Mouse (Mus musculus): ENCODE results near the gene Scamp3. TPM values are rescaled to one million over a fixed set of nuclear protein-coding genes. Genes with fewer than 3 reads are reported as not detected.

Gene Scamp3
- 7.7 TPM for polyA plus RNA-seq (2014; fragmentation: Illumina TruSeq; extraction: RNeasy Lipid Tissue Mini Kit (QIAGEN cat#74804); ENCODE audit: low read depth, low replicate concordance)

GRCm38 (mm10) chr3:89177242-89178106, at the start of gene Scamp3:
Gene Scamp3, plus strand, starts transcription at chr3:89177473.

GRCm38 (mm10) chr3:89135958-89136357, 41.3 kb upstream of the Scamp3 start, which contains the start of gene Pklr:
Gene Pklr, plus strand, starts transcription at chr3:89136142.

GRCm38 (mm10) chr3:89159616-89160344, 17.5 kb upstream of the Scamp3 start, which contains the start of gene Hcn3:
Gene Hcn3, minus strand, starts transcription at chr3:89160196.

GRCm38 (mm10) chr3:89164506-89165267, 12.6 kb upstream of the Scamp3 start, which contains the start of gene Clk2:
Gene Clk2, plus strand, starts transcription at chr3:89164795.

GRCm38 (mm10) chr3:89183058-89183958, 6.0 kb downstream of the Scamp3 start, which contains the start of gene Fam189b:
Gene Fam189b, plus strand, starts transcription at chr3:89183143.

GRCm38 (mm10) chr3:89202253-89203141, 25.2 kb downstream of the Scamp3 start, which contains the start of gene Gba:
Gene Gba, plus strand, starts transcription at chr3:89202928.

GRCm38 (mm10) chr3:89214681-89215411, 37.6 kb downstream of the Scamp3 start, which contains the start of gene Thbs3:
Gene Thbs3, plus strand, starts transcription at chr3:89215180.

GRCm38 (mm10) chr3:89226900-89227299, 49.6 kb downstream of the Scamp3 start, which contains the start of gene Mtx1:
Gene Mtx1, minus strand, starts transcription at chr3:89227088.

GRCm38 (mm10) chr3:89228836-89229235, 51.6 kb downstream of the Scamp3 start, which contains the start of gene Muc1:
Gene Muc1, plus strand, starts transcription at chr3:89229057.

Other genes with a start within 250 kb of the Scamp3 start
- 40.4 TPM for gene Ash1l, start 226.9 kb upstream of the Scamp3 start, polyA plus RNA-seq (2014; fragmentation: Illumina TruSeq; extraction: RNeasy Lipid Tissue Mini Kit (QIAGEN cat#74804); ENCODE audit: low read depth, low replicate concordance)
- 106 TPM for gene Dap3, start 226.3 kb upstream of the Scamp3 start, polyA plus RNA-seq (2014; fragmentation: Illumina TruSeq; extraction: RNeasy Lipid Tissue Mini Kit (QIAGEN cat#74804); ENCODE audit: low read depth, low replicate concordance)
- gene Rusc1, start 84.2 kb upstream of the Scamp3 start, polyA plus RNA-seq (2014; fragmentation: Illumina TruSeq; extraction: RNeasy Lipid Tissue Mini Kit (QIAGEN cat#74804); ENCODE audit: low read depth, low replicate concordance) = 5.8 TPM
- not detected for gene Gm43738, start 76.4 kb upstream of the Scamp3 start, polyA plus RNA-seq (2014; fragmentation: Illumina TruSeq; extraction: RNeasy Lipid Tissue Mini Kit (QIAGEN cat#74804); ENCODE audit: low read depth, low replicate concordance)
- 6.4 TPM for gene Fdps, start 75.5 kb upstream of the Scamp3 start, polyA plus RNA-seq (2014; fragmentation: Illumina TruSeq; extraction: RNeasy Lipid Tissue Mini Kit (QIAGEN cat#74804); ENCODE audit: low read depth, low replicate concordance)
- gene Pklr, start 41.3 kb upstream of the Scamp3 start, polyA plus RNA-seq (2014; fragmentation: Illumina TruSeq; extraction: RNeasy Lipid Tissue Mini Kit (QIAGEN cat#74804); ENCODE audit: low read depth, low replicate concordance) = 10.3 TPM
- not detected for gene Hcn3, start 17.3 kb upstream of the Scamp3 start, polyA plus RNA-seq (2014; fragmentation: Illumina TruSeq; extraction: RNeasy Lipid Tissue Mini Kit (QIAGEN cat#74804); ENCODE audit: low read depth, low replicate concordance)
- gene Clk2, start 12.7 kb upstream of the Scamp3 start, polyA plus RNA-seq (2014; fragmentation: Illumina TruSeq; extraction: RNeasy Lipid Tissue Mini Kit (QIAGEN cat#74804); ENCODE audit: low read depth, low replicate concordance) = 6.5 TPM
- gene Fam189b, start 5.7 kb downstream of the Scamp3 start, polyA plus RNA-seq (2014; fragmentation: Illumina TruSeq; extraction: RNeasy Lipid Tissue Mini Kit (QIAGEN cat#74804); ENCODE audit: low read depth, low replicate concordance) = not detected
- 10.7 TPM for gene Gba, start 25.5 kb downstream of the Scamp3 start, polyA plus RNA-seq (2014; fragmentation: Illumina TruSeq; extraction: RNeasy Lipid Tissue Mini Kit (QIAGEN cat#74804); ENCODE audit: low read depth, low replicate concordance)
- 0.73 TPM for gene Thbs3, start 37.7 kb downstream of the Scamp3 start, polyA plus RNA-seq (2014; fragmentation: Illumina TruSeq; extraction: RNeasy Lipid Tissue Mini Kit (QIAGEN cat#74804); ENCODE audit: low read depth, low replicate concordance)
- gene Mtx1, start 49.6 kb downstream of the Scamp3 start, polyA plus RNA-seq (2014; fragmentation: Illumina TruSeq; extraction: RNeasy Lipid Tissue Mini Kit (QIAGEN cat#74804); ENCODE audit: low read depth, low replicate concordance) = 50.1 TPM
- 9.3 TPM for gene Muc1, start 51.6 kb downstream of the Scamp3 start, polyA plus RNA-seq (2014; fragmentation: Illumina TruSeq; extraction: RNeasy Lipid Tissue Mini Kit (QIAGEN cat#74804); ENCODE audit: low read depth, low replicate concordance)
- gene Krtcap2, start 68.5 kb downstream of the Scamp3 start, polyA plus RNA-seq (2014; fragmentation: Illumina TruSeq; extraction: RNeasy Lipid Tissue Mini Kit (QIAGEN cat#74804); ENCODE audit: low read depth, low replicate concordance) = 27.7 TPM
- not detected for gene Trim46, start 68.8 kb downstream of the Scamp3 start, polyA plus RNA-seq (2014; fragmentation: Illumina TruSeq; extraction: RNeasy Lipid Tissue Mini Kit (QIAGEN cat#74804); ENCODE audit: low read depth, low replicate concordance)
- gene Dpm3, start 81.9 kb downstream of the Scamp3 start, polyA plus RNA-seq (2014; fragmentation: Illumina TruSeq; extraction: RNeasy Lipid Tissue Mini Kit (QIAGEN cat#74804); ENCODE audit: low read depth, low replicate concordance) = not detected
- 10.2 TPM for gene Slc50a1, start 93.1 kb downstream of the Scamp3 start, polyA plus RNA-seq (2014; fragmentation: Illumina TruSeq; extraction: RNeasy Lipid Tissue Mini Kit (QIAGEN cat#74804); ENCODE audit: low read depth, low replicate concordance)
- 8.2 TPM for gene Efna1, start 103.7 kb downstream of the Scamp3 start, polyA plus RNA-seq (2014; fragmentation: Illumina TruSeq; extraction: RNeasy Lipid Tissue Mini Kit (QIAGEN cat#74804); ENCODE audit: low read depth, low replicate concordance)
- gene Efna3, start 145.5 kb downstream of the Scamp3 start, polyA plus RNA-seq (2014; fragmentation: Illumina TruSeq; extraction: RNeasy Lipid Tissue Mini Kit (QIAGEN cat#74804); ENCODE audit: low read depth, low replicate concordance) = not detected
- gene Efna4, start 160.6 kb downstream of the Scamp3 start, polyA plus RNA-seq (2014; fragmentation: Illumina TruSeq; extraction: RNeasy Lipid Tissue Mini Kit (QIAGEN cat#74804); ENCODE audit: low read depth, low replicate concordance) = not detected
- gene Adam15, start 172.5 kb downstream of the Scamp3 start, polyA plus RNA-seq (2014; fragmentation: Illumina TruSeq; extraction: RNeasy Lipid Tissue Mini Kit (QIAGEN cat#74804); ENCODE audit: low read depth, low replicate concordance) = 4.4 TPM
- gene Dcst2, start 184.5 kb downstream of the Scamp3 start, polyA plus RNA-seq (2014; fragmentation: Illumina TruSeq; extraction: RNeasy Lipid Tissue Mini Kit (QIAGEN cat#74804); ENCODE audit: low read depth, low replicate concordance) = not detected
- not detected for gene Dcst1, start 187.8 kb downstream of the Scamp3 start, polyA plus RNA-seq (2014; fragmentation: Illumina TruSeq; extraction: RNeasy Lipid Tissue Mini Kit (QIAGEN cat#74804); ENCODE audit: low read depth, low replicate concordance)
- gene Zbtb7b, start 217.3 kb downstream of the Scamp3 start, polyA plus RNA-seq (2014; fragmentation: Illumina TruSeq; extraction: RNeasy Lipid Tissue Mini Kit (QIAGEN cat#74804); ENCODE audit: low read depth, low replicate concordance) = 2.8 TPM
- 1.6 TPM for gene Lenep, start 225.3 kb downstream of the Scamp3 start, polyA plus RNA-seq (2014; fragmentation: Illumina TruSeq; extraction: RNeasy Lipid Tissue Mini Kit (QIAGEN cat#74804); ENCODE audit: low read depth, low replicate concordance)
- gene Flad1, start 234.4 kb downstream of the Scamp3 start, polyA plus RNA-seq (2014; fragmentation: Illumina TruSeq; extraction: RNeasy Lipid Tissue Mini Kit (QIAGEN cat#74804); ENCODE audit: low read depth, low replicate concordance) = 1.8 TPM
- gene Cks1b, start 240.9 kb downstream of the Scamp3 start, polyA plus RNA-seq (2014; fragmentation: Illumina TruSeq; extraction: RNeasy Lipid Tissue Mini Kit (QIAGEN cat#74804); ENCODE audit: low read depth, low replicate concordance) = 1.6 TPM
- gene Shc1, start 241.0 kb downstream of the Scamp3 start, polyA plus RNA-seq (2014; fragmentation: Illumina TruSeq; extraction: RNeasy Lipid Tissue Mini Kit (QIAGEN cat#74804); ENCODE audit: low read depth, low replicate concordance) = 16.6 TPM

Measured in kidney, adult 10 weeks (tissue).